Mouse (Mus musculus): ENCODE measurements around the gene Mycbp. TPM values are rescaled to one million over a fixed set of nuclear protein-coding genes. Genes with fewer than 3 reads are reported as not detected.
"Not testable (repeated sequence)": the region's sequence is repeated elsewhere in the genome, so short reads cannot be mapped to it uniquely, and the experiment has no call there.

The Mycbp gene
- polyA plus RNA-seq, 1 experiment from 2014 or later = 35.5 TPM

GRCm38 (mm10) chr4:123927961-123928360 lies 23.3 kb downstream of the Mycbp start:
- H3K9me3 ChIP-seq (ENCODE audit: control insufficient read depth, low read length) = no peaks in the 10 kb centered on the region
- H3K4me1 ChIP-seq (ENCODE audit: control insufficient read depth, insufficient read depth, low read length) = no peaks in the 10 kb centered on the region
- H3K27me3 ChIP-seq (ENCODE audit: control insufficient read depth, insufficient read depth, low read length) = no peaks in the 10 kb centered on the region
- H3K4me3 ChIP-seq (ENCODE audit: low read depth, low read length) = no peak overlapping the region
- H3K9ac ChIP-seq (replicated peaks; ENCODE audit: low read depth, low read length) = no peak overlapping the region
- no peak for ATAC-seq (ENCODE audit: low read depth)
- no peak overlapping the region for H3K27ac ChIP-seq (ENCODE audit: low read depth, low read length)
- H3K36me3 ChIP-seq (ENCODE audit: control insufficient read depth, insufficient read depth, low read length) = peaks cover 48% of the 10 kb centered on the region
- H3K4me2 ChIP-seq (ENCODE audit: low read depth, low read length) = no peak overlapping the region

GRCm38 (mm10) chr4:123929994-123930393 lies 25.4 kb downstream of the Mycbp start:
- no peak overlapping the region for H3K27ac ChIP-seq (ENCODE audit: low read depth, low read length)
- no peak for ATAC-seq (ENCODE audit: low read depth)
- peaks cover 45% of the 10 kb centered on the region for H3K36me3 ChIP-seq (ENCODE audit: control insufficient read depth, insufficient read depth, low read length)
- H3K27me3 ChIP-seq (ENCODE audit: control insufficient read depth, insufficient read depth, low read length) = no peaks in the 10 kb centered on the region
- WGBS = 93% methylated on average over 4 of the region's 4 CpGs
- H3K4me1 ChIP-seq (ENCODE audit: control insufficient read depth, insufficient read depth, low read length) = no peaks in the 10 kb centered on the region
- no peaks in the 10 kb centered on the region for H3K9me3 ChIP-seq (ENCODE audit: control insufficient read depth, low read length)
- H3K9ac ChIP-seq (replicated peaks; ENCODE audit: low read depth, low read length) = no peak overlapping the region
- no peak overlapping the region for H3K4me2 ChIP-seq (ENCODE audit: low read depth, low read length)
- H3K4me3 ChIP-seq (ENCODE audit: low read depth, low read length) = no peak overlapping the region

GRCm38 (mm10) chr4:123934306-123934705 lies 29.7 kb downstream of the Mycbp start:
- Histone ChIP-seq H3K9me3 (ENCODE audit: control insufficient read depth, low read length) (no peaks in the 10 kb centered on the region), H3K9ac (replicated peaks; ENCODE audit: low read depth, low read length) (no peak overlapping the region), H3K4me1 (ENCODE audit: control insufficient read depth, insufficient read depth, low read length) (no peaks in the 10 kb centered on the region), H3K27me3 (ENCODE audit: control insufficient read depth, insufficient read depth, low read length) (no peaks in the 10 kb centered on the region), H3K4me2 (ENCODE audit: low read depth, low read length) (no peak overlapping the region), H3K27ac (ENCODE audit: low read depth, low read length) (no peak overlapping the region), H3K36me3 (ENCODE audit: control insufficient read depth, insufficient read depth, low read length) (peaks cover 38% of the 10 kb centered on the region), H3K4me3 (ENCODE audit: low read depth, low read length) (no peak overlapping the region)
- WGBS = 96% methylated on average over 4 of the region's 4 CpGs
- ATAC-seq (ENCODE audit: low read depth) = no peak

- no peaks in the 10 kb centered on the region for H3K4me1 ChIP-seq (ENCODE audit: control insufficient read depth, insufficient read depth, low read length)
- H3K4me3 ChIP-seq (ENCODE audit: low read depth, low read length) = no peak overlapping the region
- H3K4me2 ChIP-seq (ENCODE audit: low read depth, low read length) = no peak overlapping the region
- peaks cover 30% of the 10 kb centered on the region for H3K36me3 ChIP-seq (ENCODE audit: control insufficient read depth, insufficient read depth, low read length)
- H3K9me3 ChIP-seq (ENCODE audit: control insufficient read depth, low read length) = no peaks in the 10 kb centered on the region
- ATAC-seq (ENCODE audit: low read depth) = no peak
- H3K27me3 ChIP-seq (ENCODE audit: control insufficient read depth, insufficient read depth, low read length) = no peaks in the 10 kb centered on the region
- WGBS = 95% methylated on average over 7 of the region's 7 CpGs
- no peak overlapping the region for H3K27ac ChIP-seq (ENCODE audit: low read depth, low read length)
- H3K9ac ChIP-seq (replicated peaks; ENCODE audit: low read depth, low read length) = no peak overlapping the region
These were observed 31.4 kb downstream of the Mycbp start for GRCm38 (mm10) chr4:123936059-123936458.

DNA sequence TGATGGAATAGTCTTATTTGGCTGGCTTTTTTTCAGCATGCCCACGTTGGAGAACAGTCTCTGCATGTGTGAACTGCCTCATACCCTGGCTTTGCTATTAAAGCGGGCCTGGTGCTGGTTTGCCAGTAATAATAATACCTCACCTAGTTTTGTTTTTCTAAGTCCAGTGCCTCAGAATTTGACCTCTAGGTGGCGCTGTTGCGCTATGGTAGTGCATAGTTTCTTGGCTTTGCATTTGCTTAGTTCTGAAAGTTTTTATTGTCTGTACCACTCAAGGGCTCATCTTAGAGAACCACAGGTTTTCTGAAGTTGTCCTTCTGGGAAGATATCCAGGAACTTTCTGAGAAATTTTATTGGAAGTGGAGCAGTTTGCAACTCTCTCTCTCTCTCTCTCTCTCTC lies 35.2 kb downstream of the Mycbp start:
- Histone ChIP-seq H3K4me3 (ENCODE audit: low read depth, low read length) (no peak overlapping the region), H3K4me2 (ENCODE audit: low read depth, low read length) (no peak overlapping the region), H3K27me3 (ENCODE audit: control insufficient read depth, insufficient read depth, low read length) (no peaks in the 10 kb centered on the region), H3K9me3 (ENCODE audit: control insufficient read depth, low read length) (no peaks in the 10 kb centered on the region), H3K9ac (replicated peaks; ENCODE audit: low read depth, low read length) (no peak overlapping the region), H3K4me1 (ENCODE audit: control insufficient read depth, insufficient read depth, low read length) (no peaks in the 10 kb centered on the region), H3K36me3 (ENCODE audit: control insufficient read depth, insufficient read depth, low read length) (peaks cover 13% of the 10 kb centered on the region), H3K27ac (ENCODE audit: low read depth, low read length) (no peak overlapping the region)
- WGBS = 8% methylated on average over 4 of the region's 4 CpGs
- no peak for ATAC-seq (ENCODE audit: low read depth)

DNA sequence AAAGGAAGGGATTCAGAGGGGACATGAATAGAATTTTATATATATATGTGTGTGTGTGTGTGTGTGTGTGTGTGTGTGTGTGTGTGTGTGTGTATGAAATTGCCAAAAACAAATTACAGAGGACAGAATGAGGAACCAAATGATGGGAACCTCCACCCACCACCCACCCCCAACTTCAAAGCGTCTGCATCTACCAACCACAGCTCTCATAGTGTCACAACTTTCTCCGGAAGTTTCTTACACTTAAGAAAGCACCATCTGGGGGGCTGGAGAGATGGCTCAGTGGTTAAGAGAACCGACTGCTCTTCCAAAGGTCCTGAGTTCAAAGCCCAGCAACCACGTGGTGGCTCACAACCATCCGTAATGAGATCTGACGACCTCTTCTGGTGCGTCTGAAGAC lies 36.2 kb downstream of the Mycbp start:
- H3K4me3 ChIP-seq (ENCODE audit: low read depth, low read length); H3K9ac ChIP-seq (replicated peaks; ENCODE audit: low read depth, low read length); H3K27ac ChIP-seq (ENCODE audit: low read depth, low read length); H3K27me3 ChIP-seq (ENCODE audit: control insufficient read depth, insufficient read depth, low read length); H3K36me3 ChIP-seq (ENCODE audit: control insufficient read depth, insufficient read depth, low read length); H3K9me3 ChIP-seq (ENCODE audit: control insufficient read depth, low read length); H3K4me1 ChIP-seq (ENCODE audit: control insufficient read depth, insufficient read depth, low read length); ATAC-seq (ENCODE audit: low read depth); H3K4me2 ChIP-seq (ENCODE audit: low read depth, low read length): not testable (repeated sequence)
- 81% methylated on average over 7 of the region's 7 CpGs for WGBS

GRCm38 (mm10) chr4:123946701-123947100 lies 42.1 kb downstream of the Mycbp start:
- Histone ChIP-seq H3K36me3 (ENCODE audit: control insufficient read depth, insufficient read depth, low read length) (no peaks in the 10 kb centered on the region), H3K4me2 (ENCODE audit: low read depth, low read length) (no peak overlapping the region), H3K27ac (ENCODE audit: low read depth, low read length) (no peak overlapping the region), H3K9ac (replicated peaks; ENCODE audit: low read depth, low read length) (no peak overlapping the region), H3K9me3 (ENCODE audit: control insufficient read depth, low read length) (no peaks in the 10 kb centered on the region), H3K4me3 (ENCODE audit: low read depth, low read length) (no peak overlapping the region), H3K4me1 (ENCODE audit: control insufficient read depth, insufficient read depth, low read length) (0 out of 2 replicates have a peak, but pooled peaks cover 2% of the 10 kb centered on the region), H3K27me3 (ENCODE audit: control insufficient read depth, insufficient read depth, low read length) (no peaks in the 10 kb centered on the region)
- WGBS = 80% methylated on average over 4 of the region's 4 CpGs
- no peak for ATAC-seq (ENCODE audit: low read depth)

- no peaks in the 10 kb centered on the region for H3K36me3 ChIP-seq (ENCODE audit: control insufficient read depth, insufficient read depth, low read length)
- H3K4me1 ChIP-seq (ENCODE audit: control insufficient read depth, insufficient read depth, low read length) = 0 out of 2 replicates have a peak, but pooled peaks cover 6% of the 10 kb centered on the region
- no peak overlapping the region for H3K9ac ChIP-seq (replicated peaks; ENCODE audit: low read depth, low read length)
- H3K4me2 ChIP-seq (ENCODE audit: low read depth, low read length) = no peak overlapping the region
- H3K4me3 ChIP-seq (ENCODE audit: low read depth, low read length) = no peak overlapping the region
- H3K9me3 ChIP-seq (ENCODE audit: control insufficient read depth, low read length) = no peaks in the 10 kb centered on the region
- H3K27me3 ChIP-seq (ENCODE audit: control insufficient read depth, insufficient read depth, low read length) = no peaks in the 10 kb centered on the region
- ATAC-seq (ENCODE audit: low read depth) = no peak
- H3K27ac ChIP-seq (ENCODE audit: low read depth, low read length) = no peak overlapping the region
- 50% methylated on average over 5 of the region's 5 CpGs for WGBS
These were observed 42.5 kb downstream of the Mycbp start for GRCm38 (mm10) chr4:123947149-123947548.

GRCm38 (mm10) chr4:123948901-123949300 lies 44.3 kb downstream of the Mycbp start:
- Histone ChIP-seq H3K36me3 (ENCODE audit: control insufficient read depth, insufficient read depth, low read length) (no peaks in the 10 kb centered on the region), H3K27me3 (ENCODE audit: control insufficient read depth, insufficient read depth, low read length) (no peaks in the 10 kb centered on the region), H3K27ac (ENCODE audit: low read depth, low read length) (no peak overlapping the region), H3K4me2 (ENCODE audit: low read depth, low read length) (no peak overlapping the region), H3K4me1 (ENCODE audit: control insufficient read depth, insufficient read depth, low read length) (0 out of 2 replicates have a peak, but pooled peaks cover 6% of the 10 kb centered on the region), H3K9me3 (ENCODE audit: control insufficient read depth, low read length) (no peaks in the 10 kb centered on the region), H3K9ac (replicated peaks; ENCODE audit: low read depth, low read length) (no peak overlapping the region), H3K4me3 (ENCODE audit: low read depth, low read length) (no peak overlapping the region)
- WGBS = 51% methylated on average over 6 of the region's 6 CpGs
- ATAC-seq (ENCODE audit: low read depth) = no peak

DNA sequence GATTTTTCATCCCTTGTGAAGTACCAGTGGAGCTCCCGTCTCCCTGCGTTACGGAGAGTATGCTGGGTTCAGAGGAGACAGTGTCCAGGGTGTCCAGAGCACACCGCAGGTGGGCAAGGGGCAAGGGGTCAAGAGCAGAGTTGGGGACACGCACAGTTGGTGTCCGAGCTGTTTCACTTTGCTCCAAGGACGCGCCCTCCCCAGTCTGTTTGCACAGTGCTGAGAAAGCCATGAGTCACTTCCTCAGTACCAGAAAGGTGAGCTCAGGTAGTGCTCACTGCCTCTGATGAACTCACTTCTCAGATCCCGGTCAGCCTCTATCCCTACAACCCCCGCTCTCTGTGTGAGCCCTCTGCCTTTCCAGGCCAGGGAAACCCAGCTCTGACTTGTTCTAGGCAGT lies 45.0 kb downstream of the Mycbp start:
- Histone ChIP-seq H3K4me1 (ENCODE audit: control insufficient read depth, insufficient read depth, low read length) (0 out of 2 replicates have a peak, but pooled peaks cover 6% of the 10 kb centered on the region), H3K4me2 (ENCODE audit: low read depth, low read length) (no peak overlapping the region), H3K36me3 (ENCODE audit: control insufficient read depth, insufficient read depth, low read length) (no peaks in the 10 kb centered on the region), H3K9ac (replicated peaks; ENCODE audit: low read depth, low read length) (no peak overlapping the region), H3K9me3 (ENCODE audit: control insufficient read depth, low read length) (no peaks in the 10 kb centered on the region), H3K4me3 (ENCODE audit: low read depth, low read length) (no peak overlapping the region), H3K27ac (ENCODE audit: low read depth, low read length) (no peak overlapping the region), H3K27me3 (ENCODE audit: control insufficient read depth, insufficient read depth, low read length) (no peaks in the 10 kb centered on the region)
- ATAC-seq (ENCODE audit: low read depth) = no peak
- 77% methylated on average over 10 of the region's 10 CpGs for WGBS

Measured in neural tube, embryonic 14.5 days (tissue).